Mouse (Mus musculus) CD4-positive helper T cell, adult 2 months (primary cell): ENCODE measurements at regions not wholly inside any gene's neighbourhood (a gene's known extent, or its start where the extent isn't known, plus 50 kb on each side); places are given as distances from the start of the nearest gene placed in this dataset.

Experiments
- DNase-seq: peaks from one replicate; pipeline ENCODE4 v3.0.0-alpha.2; 2012; ENCODE audit warnings: low read depth, missing footprints, low spot score

- DNase-seq: no peak
Measured at GRCm38 (mm10) chr6:148719062-148719461, 112.2 kb downstream of the Ipo8 start.

- no peak for DNase-seq
Measured at GRCm38 (mm10) chr6:148710406-148710805, 120.9 kb downstream of the Ipo8 start.

- no peak for DNase-seq
Measured at GRCm38 (mm10) chr6:148708389-148708788, 122.9 kb downstream of the Ipo8 start.

DNA sequence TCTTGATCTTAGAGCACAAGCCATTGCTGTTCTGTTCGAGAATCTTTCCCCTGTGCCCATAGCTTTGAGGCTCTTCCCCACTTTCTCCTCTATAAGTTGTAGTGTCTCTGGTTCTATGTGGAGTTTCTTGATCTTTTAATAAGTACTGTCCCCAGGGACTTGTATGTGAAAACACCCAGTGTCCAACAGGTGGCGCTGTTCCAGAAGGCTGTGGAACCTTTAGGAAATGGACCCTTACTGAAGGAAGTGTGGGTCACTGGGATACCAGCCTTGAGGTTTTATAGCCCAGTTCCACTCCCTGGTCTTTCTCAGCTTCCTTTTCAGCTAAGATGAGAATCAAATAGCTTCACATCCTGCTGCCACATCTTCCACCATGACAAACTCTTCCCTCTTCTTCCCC is 125.6 kb downstream of the Ipo8 start:
- DNase-seq: peak; percentile 25

DNA sequence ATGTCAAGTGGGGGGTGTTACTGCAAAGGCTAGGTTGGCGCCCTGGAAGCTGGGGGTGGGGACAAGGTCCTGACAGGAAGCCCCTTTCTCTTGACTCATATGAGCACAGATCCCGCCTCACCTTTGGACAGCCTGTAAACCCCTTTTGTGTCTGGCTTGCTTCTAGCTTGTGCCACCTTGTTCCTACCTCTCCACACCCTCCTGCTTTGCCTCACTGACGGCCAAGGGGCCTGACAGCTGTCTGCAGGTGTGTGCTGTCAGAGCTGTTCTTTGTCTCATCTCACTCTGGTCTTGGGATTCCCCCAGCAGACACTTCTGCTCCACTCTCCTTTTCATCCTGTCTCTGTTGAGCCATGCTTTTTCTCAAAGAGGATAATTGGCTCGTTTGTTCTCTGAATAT is 137.9 kb downstream of the Ipo8 start:
- DNase-seq: no peak

DNA sequence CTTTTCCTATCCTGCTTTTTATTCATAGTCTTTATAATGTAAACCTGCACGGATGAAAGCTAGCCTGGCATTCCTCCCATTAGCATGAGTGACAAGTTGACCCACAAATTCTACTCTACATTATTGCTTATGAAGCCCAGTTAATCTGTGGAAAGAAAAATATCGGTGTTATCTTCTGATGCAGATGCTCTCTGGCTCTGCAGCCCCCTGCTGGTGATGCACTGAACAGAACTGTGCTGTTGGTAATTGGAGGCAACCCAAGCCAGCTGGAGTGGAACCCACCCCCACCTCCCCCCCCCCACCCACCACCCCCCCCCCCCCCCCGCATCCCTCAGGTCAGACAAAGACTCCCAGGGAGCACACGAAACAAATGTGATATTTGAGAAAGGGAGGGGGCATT is 143.5 kb downstream of the Ipo8 start:
- no peak for DNase-seq

- no peak for DNase-seq
Measured at GRCm38 (mm10) chr6:148660152-148660551, 171.1 kb downstream of the Ipo8 start.

DNA sequence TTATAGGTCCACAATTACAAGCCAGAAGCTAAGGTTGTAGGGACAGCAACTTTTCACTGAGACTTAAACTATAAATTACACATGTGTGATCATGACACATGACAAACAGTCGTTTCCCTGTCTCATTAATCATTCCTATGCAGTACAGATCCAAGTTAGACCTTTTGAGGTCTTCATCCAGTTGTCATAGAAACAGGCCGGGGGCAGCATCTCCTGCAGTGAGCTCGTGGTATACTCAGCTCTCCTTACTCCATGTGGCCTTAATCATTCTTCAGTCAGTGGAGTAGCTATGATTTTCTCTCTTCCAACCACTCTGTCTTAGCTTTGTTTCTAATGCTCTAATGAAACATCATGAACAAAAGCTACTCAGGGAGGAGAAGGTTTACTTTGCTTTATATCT is 178.1 kb downstream of the Ipo8 start:
- DNase-seq: no peak

DNA sequence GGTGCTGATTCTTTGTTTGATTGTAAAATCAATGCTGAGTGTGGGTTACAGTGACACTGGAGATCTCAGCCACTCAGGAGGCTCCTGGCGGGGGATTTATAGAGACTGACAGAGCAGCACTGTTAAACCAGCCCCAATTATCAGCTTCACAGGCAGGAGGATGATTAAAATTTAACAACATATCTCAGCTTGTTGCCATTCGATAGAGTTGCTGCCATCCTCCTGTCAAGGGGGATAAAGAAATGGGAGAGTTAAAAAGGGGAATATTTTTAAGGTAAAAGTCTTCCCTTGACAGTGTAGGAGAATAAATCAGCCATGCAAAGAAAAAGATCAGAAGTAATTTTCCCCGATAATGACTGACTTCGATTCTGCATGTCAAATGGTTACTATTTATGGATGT is 178.8 kb downstream of the Ipo8 start:
- DNase-seq: no peak

DNA sequence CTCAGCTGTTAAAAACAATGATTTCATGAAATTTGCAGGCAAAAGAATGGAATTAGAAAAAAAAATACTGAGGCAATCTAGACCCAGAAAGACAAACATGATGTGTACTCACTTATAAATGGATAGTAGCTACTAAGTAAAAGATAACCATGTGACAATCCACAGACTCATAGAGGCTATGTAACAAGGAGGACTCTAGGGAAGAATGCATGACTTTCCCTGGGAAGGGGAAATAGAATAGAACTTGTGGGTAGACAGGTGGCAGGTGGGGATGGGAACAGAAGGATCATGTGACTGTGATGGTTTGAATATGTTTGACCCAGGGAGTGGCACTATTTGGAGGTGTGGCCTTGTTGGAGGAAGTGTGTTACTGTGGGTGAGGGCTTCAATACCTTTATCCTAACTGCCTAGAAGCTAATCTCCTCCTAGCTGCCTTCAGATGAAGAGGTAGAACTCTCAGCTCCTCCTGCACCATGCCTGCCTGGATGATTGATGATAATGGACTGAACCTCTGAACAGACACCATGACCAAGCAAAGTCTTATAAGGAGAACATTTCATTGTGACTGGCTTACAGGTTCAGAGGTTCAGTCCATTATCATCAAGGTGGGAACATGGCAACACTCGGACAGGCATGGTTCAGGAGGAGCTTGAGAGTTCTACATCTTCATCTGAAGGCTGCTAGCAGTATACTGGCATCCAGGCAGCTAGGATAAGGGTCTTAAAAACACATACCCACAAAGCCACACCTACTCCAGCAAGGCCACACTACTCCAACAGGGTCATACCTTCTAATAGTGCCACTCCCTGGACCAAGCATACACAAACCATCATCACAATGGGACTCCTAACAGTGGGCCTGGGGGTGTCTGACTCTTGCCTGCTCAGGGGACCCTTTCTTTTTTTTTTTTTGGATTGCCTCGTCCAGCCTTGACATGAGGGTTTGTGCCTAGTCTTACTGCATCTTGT is 183.6 kb downstream of the Ipo8 start:
- no peak for DNase-seq

- no peak for DNase-seq
Measured at GRCm38 (mm10) chr6:148640595-148640994, 190.7 kb downstream of the Ipo8 start.

DNA sequence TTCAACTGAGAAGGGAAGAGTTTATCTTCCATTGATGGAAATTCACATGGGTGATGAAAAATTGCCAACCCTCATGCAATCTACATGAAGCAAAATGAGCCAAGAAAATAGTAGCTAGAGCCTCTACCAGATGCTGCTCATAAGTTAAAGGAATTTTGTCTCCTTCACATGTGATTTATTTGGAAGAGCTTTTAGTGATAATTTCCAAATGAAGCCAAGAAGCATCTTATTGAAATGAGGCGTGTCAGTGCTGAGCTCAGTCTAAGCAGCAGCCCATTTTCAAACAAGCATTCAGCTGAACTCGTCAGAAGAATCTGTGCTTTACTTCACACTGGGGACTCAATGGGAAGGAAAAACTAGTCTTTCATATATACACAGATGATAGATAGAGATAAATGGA is 190.0 kb upstream of the Tmtc1 start:
- no peak for DNase-seq

- DNase-seq: no peak
Measured at GRCm38 (mm10) chr6:148627090-148627605, 183.0 kb upstream of the Tmtc1 start.

- no peak for DNase-seq
Measured at GRCm38 (mm10) chr6:148623119-148623770, 179.1 kb upstream of the Tmtc1 start.

- no peak for DNase-seq
Measured at GRCm38 (mm10) chr6:148620034-148620433, 175.8 kb upstream of the Tmtc1 start.

- no peak for DNase-seq
Measured at GRCm38 (mm10) chr6:148615931-148616330, 171.7 kb upstream of the Tmtc1 start.

GRCm38 (mm10) chr6:148615442-148615841 is 171.3 kb upstream of the Tmtc1 start:
- no peak for DNase-seq

DNA sequence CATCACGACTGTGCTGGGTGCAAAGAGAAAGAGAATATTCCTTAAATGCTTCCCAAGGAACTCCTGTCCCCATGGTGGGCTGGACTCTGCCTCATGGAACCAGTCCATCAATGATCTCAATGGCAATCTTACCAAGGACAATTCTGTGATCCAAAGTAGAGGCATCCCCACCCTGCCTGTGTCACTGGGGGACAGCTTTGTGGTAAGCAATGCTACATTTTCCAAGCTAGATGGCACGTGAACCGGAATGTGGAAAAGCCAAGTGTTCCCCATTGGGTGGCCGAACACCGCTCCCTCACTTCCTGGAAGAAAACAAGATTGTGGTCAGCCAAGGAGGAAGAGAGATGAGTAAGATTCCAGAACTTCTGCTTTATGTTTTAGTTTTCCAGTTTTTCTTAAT is 164.7 kb upstream of the Tmtc1 start:
- DNase-seq: no peak

DNA sequence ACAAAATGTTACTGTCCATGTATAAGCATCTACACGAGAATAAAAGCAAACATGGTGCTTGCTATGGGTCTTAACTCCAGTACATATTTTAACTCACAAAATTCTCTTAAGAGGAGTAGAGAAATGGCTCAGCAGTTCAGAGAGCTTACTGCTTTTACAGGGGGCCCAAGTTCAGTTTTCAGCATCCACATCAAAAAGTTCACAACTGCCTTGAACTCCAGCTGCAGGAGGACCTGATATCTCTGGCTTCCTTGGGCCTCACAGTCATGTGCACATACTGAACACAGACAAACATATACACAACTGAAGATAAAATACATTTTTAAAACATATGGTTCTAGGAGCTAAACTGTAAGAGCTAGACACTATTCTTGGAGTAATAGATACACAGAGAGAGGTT is 161.0 kb upstream of the Tmtc1 start:
- DNase-seq: no peak

DNA sequence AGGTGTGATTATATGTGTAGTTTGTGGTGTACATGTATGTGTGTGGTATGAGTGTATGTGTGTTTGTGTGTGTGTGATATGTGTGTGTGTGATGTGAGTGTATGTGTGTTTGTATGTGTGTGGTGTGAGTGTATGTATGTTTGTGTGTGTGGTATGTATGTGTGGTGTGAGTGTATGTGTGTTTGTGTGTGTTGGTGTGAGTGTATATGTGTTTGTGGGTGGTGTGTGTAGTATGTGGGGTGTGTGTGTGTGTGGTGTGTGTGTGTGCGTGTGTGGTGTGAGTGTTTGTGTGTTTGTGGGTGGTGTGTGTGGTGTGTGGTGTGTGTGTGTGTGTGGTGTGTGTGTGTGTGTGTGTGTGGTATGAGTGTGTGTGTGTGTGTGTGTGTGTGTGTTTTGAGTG is 160.6 kb upstream of the Tmtc1 start:
- no peak for DNase-seq

GRCm38 (mm10) chr6:148603878-148604277 is 159.7 kb upstream of the Tmtc1 start:
- no peak for DNase-seq

DNA sequence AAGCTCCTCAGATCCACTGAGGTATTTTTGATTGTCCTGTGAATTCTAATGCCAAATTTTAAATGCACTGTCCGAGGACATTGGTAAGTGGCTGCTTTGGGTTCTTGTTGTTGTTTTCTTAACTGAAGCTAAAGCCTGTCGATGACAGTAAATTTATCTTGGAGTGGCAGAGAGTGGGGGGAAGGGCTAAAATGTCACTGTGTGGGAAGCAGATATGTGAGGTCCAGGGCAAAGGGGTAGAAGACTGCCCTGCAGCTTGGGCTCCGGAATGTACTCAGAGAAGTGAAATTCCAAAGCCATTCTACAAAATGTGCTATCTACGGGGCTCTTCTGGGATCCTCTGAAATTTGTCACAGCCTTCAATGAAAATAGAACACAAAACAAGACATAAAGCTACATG is 159.3 kb upstream of the Tmtc1 start:
- DNase-seq: no peak

- no peak for DNase-seq
Measured at GRCm38 (mm10) chr6:148602894-148603293, 158.7 kb upstream of the Tmtc1 start.
